Mouse (Mus musculus) lung, adult 2 months (tissue): ENCODE data around the gene Pigs. TPM values are rescaled to one million over a fixed set of nuclear protein-coding genes. Genes with fewer than 3 reads are reported as not detected.

ENCODE experiments used
- DNase-seq: peaks from one replicate; pipeline ENCODE4 v3.0.0; 2022
- H3K4me1 ChIP-seq: fragments of 200-500 bp; 2 replicates; pipeline ENCODE4 v1.6.1; 2011; ENCODE audit warnings: low read length; ENCODE audit not compliant: control insufficient read depth, insufficient read depth
- H3K4me3 ChIP-seq: fragments of 200-500 bp; replicated peaks from 2 replicates; pipeline ENCODE3; 2011; ENCODE audit warnings: low read depth, mild to moderate bottlenecking, control low read depth, low read length; ENCODE audit errors: extremely low read depth
- CTCF ChIP-seq: fragments of 200-500 bp; IDR thresholded peaks from 2 replicates; pipeline ENCODE4 v1.5.1; 2011; ENCODE audit warnings: mild to moderate bottlenecking, low read length, control low read depth; ENCODE audit not compliant: insufficient read depth
- POLR2A ChIP-seq: fragments of 200-500 bp; IDR thresholded peaks from 2 replicates; pipeline ENCODE4 v1.6.1; 2011; ENCODE audit warnings: low read depth, mild to moderate bottlenecking, control low read depth, low read length, borderline replicate concordance; ENCODE audit errors: extremely low read depth
- WGBS: fragments of 180-500 bp; shearing (Covaris S2); methylation state at CpG from one replicate; pipeline ENCODE4 v1.1.7; 2018; 5-methylcytosine and 5-hydroxymethylcytosine counted together
- polyA plus RNA-seq: library from polyadenylated mRNA; depleted of rRNA; stranded (reverse); fragments of >200 nt; gene quantifications from 2 replicates; pipeline ENCODE4 v1.2.3, GENCODE M21; 2012

Gene Pigs
- polyA plus RNA-seq, 1 experiment: 68.4 TPM

GRCm38 (mm10) chr11:78310861-78311511 is 17.2 kb upstream of the Pigs start:
- WGBS: 89% methylated on average over 8 of the region's 8 CpGs
- Histone ChIP-seq H3K4me1 (no peaks in the 10 kb centered on the region), H3K4me3 (no peak overlapping the region)
- TF ChIP-seq CTCF (no peak), POLR2A (no peak)
- DNase-seq: no peak

- no peak for TF ChIP-seq POLR2A
- TF ChIP-seq CTCF: no peak
- DNase-seq: no peak
- WGBS: 95% methylated on average over 2 of the region's 2 CpGs
- H3K4me3 ChIP-seq: no peak overlapping the region
- H3K4me1 ChIP-seq: no peaks in the 10 kb centered on the region
These were observed 14.6 kb upstream of the Pigs start for GRCm38 (mm10) chr11:78313662-78314061.

GRCm38 (mm10) chr11:78318411-78318810 is 9.8 kb upstream of the Pigs start:
- Histone ChIP-seq H3K4me1 (peaks cover 8% of the 10 kb centered on the region), H3K4me3 (no peak overlapping the region)
- no peak for DNase-seq
- WGBS: 92% methylated on average over 2 of the region's 2 CpGs
- no peak for TF ChIP-seq POLR2A
- no peak for TF ChIP-seq CTCF

GRCm38 (mm10) chr11:78322076-78322831 is 6.0 kb upstream of the Pigs start:
- no peak overlapping the region for H3K4me3 ChIP-seq
- 38% methylated on average over 2 of the region's 2 CpGs for WGBS
- TF ChIP-seq CTCF: no peak
- no peak for TF ChIP-seq POLR2A
- H3K4me1 ChIP-seq: peaks cover 8% of the 10 kb centered on the region
- no peak for DNase-seq

- TF ChIP-seq CTCF (no peak), POLR2A (peak; percentile 59; the same call in 1 of the 2 replicates)
- Histone ChIP-seq H3K4me3 (peak within 1 kb of the TSS; percentile 49), H3K4me1 (peaks cover 8% of the 10 kb centered on the region)
- DNase-seq: peak; percentile 76
- WGBS: 9% methylated on average over 15 of the region's 15 CpGs
These were observed 5.4 kb upstream of the Pigs start, which contains the start of gene Aldoc for GRCm38 (mm10) chr11:78322860-78323259. Gene Aldoc, plus strand, starts transcription at chr11:78322968.

- no peak for TF ChIP-seq POLR2A
- no peak for TF ChIP-seq CTCF
- H3K4me1 ChIP-seq: peaks cover 13% of the 10 kb centered on the region
- DNase-seq: no peak
- no peak overlapping the region for H3K4me3 ChIP-seq
- 84% methylated on average over 15 of the region's 15 CpGs for WGBS
These were observed 4.0 kb upstream of the Pigs start for GRCm38 (mm10) chr11:78324000-78324785.

GRCm38 (mm10) chr11:78324965-78325364 is 3.2 kb upstream of the Pigs start:
- 94% methylated on average over 12 of the region's 12 CpGs for WGBS
- no peak for TF ChIP-seq CTCF
- no peak for TF ChIP-seq POLR2A
- Histone ChIP-seq H3K4me3 (no peak overlapping the region), H3K4me1 (peaks cover 13% of the 10 kb centered on the region)
- DNase-seq: no peak

- 92% methylated on average over 4 of the region's 4 CpGs for WGBS
- H3K4me1 ChIP-seq: peaks cover 13% of the 10 kb centered on the region
- no peak for DNase-seq
- H3K4me3 ChIP-seq: no peak overlapping the region
- TF ChIP-seq POLR2A (no peak), CTCF (no peak)
These were observed 1.0 kb upstream of the Pigs start for GRCm38 (mm10) chr11:78327215-78327614.

GRCm38 (mm10) chr11:78328512-78329056 is 369 bp downstream of the Pigs start:
- peaks cover 4% of the 10 kb centered on the region; the same call in 1 of the 2 replicates for H3K4me1 ChIP-seq
- H3K4me3 ChIP-seq: peak overlapping the region; percentile 73
- 2% methylated on average over 41 of the region's 41 CpGs for WGBS
- no peak for DNase-seq
- TF ChIP-seq POLR2A: no peak
- TF ChIP-seq CTCF: no peak
